In genomic region chr19:12595530-12596289, GRCm38 (mm10) we compare ENCODE assay signal across 8 mouse cellular contexts. TPM values are rescaled to one million over a fixed set of nuclear protein-coding genes. Genes with fewer than 3 reads are reported as not detected.
DNase-seq lines count a peak whose midpoint lies in the region; ATAC-seq lines count a peak whose summit lies in the region.

No protein-coding gene starts in this region.

- H3K4me1 ChIP-seq in embryonic facial prominence, embryonic 10.5 days = peaks cover 14% of the 10 kb centered on the region
- peaks cover 10% of the 10 kb centered on the region for H3K4me1 ChIP-seq in intestine, embryonic 16.5 days (ENCODE audit: control insufficient read depth, insufficient read depth, low read length)
- peaks cover 15% of the 10 kb centered on the region for H3K4me1 ChIP-seq in midbrain, embryonic 10.5 days

- H3K9me3 ChIP-seq in embryonic facial prominence, embryonic 10.5 days = 0 out of 2 replicates have a peak, but pooled peaks cover 5% of the 10 kb centered on the region
- H3K9me3 ChIP-seq in intestine, embryonic 16.5 days (ENCODE audit: control insufficient read depth, low read length) = no peaks in the 10 kb centered on the region
- no peaks in the 10 kb centered on the region for H3K9me3 ChIP-seq in midbrain, embryonic 10.5 days (replicated peaks)

- under 1% methylated on average over 49 of the region's 49 CpGs for WGBS in embryonic facial prominence, embryonic 10.5 days
- WGBS in intestine, embryonic 16.5 days = under 1% methylated on average over 49 of the region's 49 CpGs
- WGBS in midbrain, embryonic 10.5 days = under 1% methylated on average over 49 of the region's 49 CpGs

- peak; percentile 16 for DNase-seq in 3134 (ENCODE audit: extremely low read depth, insufficient read length, low spot score)
- peak; percentile 79 for DNase-seq in adrenal gland, postnatal 14 days
- DNase-seq in embryonic facial prominence, embryonic 10.5 days (ENCODE audit: low spot score) = peak; percentile 63
- DNase-seq in gastrocnemius, postnatal 4 days (ENCODE audit: low spot score in 2 of 2) = peak; percentile 25 to 51
- DNase-seq in left cerebral cortex, postnatal 4 days = peak; percentile 67
- peak; percentile 60 for DNase-seq in midbrain, embryonic 10.5 days (ENCODE audit: low spot score)
- peak; percentile 51 for DNase-seq in skeletal muscle tissue, adult 2 months (ENCODE audit: low read depth, low spot score)

- peak overlapping the region; percentile 66 for H3K27ac ChIP-seq in embryonic facial prominence, embryonic 10.5 days (replicated peaks)
- peak overlapping the region; percentile 81 for H3K27ac ChIP-seq in intestine, embryonic 16.5 days (ENCODE audit: low read length)
- H3K27ac ChIP-seq in midbrain, embryonic 10.5 days (replicated peaks) = peak overlapping the region; percentile 77

- no peaks in the 10 kb centered on the region for H3K36me3 ChIP-seq in embryonic facial prominence, embryonic 10.5 days (replicated peaks)
- no peaks in the 10 kb centered on the region for H3K36me3 ChIP-seq in intestine, embryonic 16.5 days (ENCODE audit: control insufficient read depth, insufficient read depth, low read length)
- no peaks in the 10 kb centered on the region for H3K36me3 ChIP-seq in midbrain, embryonic 10.5 days

- H3K27me3 ChIP-seq in embryonic facial prominence, embryonic 10.5 days (replicated peaks; ENCODE audit: low read depth, poor library complexity, severe bottlenecking) = peaks cover 11% of the 10 kb centered on the region
- H3K27me3 ChIP-seq in intestine, embryonic 16.5 days (replicated peaks; ENCODE audit: control insufficient read depth, insufficient read depth, low read length) = no peaks in the 10 kb centered on the region
- H3K27me3 ChIP-seq in midbrain, embryonic 10.5 days (ENCODE audit: low read depth, poor library complexity, severe bottlenecking) = peaks cover 18% of the 10 kb centered on the region

- intact Hi-C loops in left cerebral cortex, postnatal 4 days (cut with DNase I) = loop anchor here (5.0 to 10.0 kb wide), 2 partner anchors 202 to 581 kb away; partner anchors contain the start of genes Lpxn and Zfp91

- H3K4me2 ChIP-seq in intestine, embryonic 16.5 days (ENCODE audit: low read depth, low read length) = peak overlapping the region; percentile 91

- H3K9ac ChIP-seq in intestine, embryonic 16.5 days (ENCODE audit: low read depth, low read length) = peak overlapping the region; percentile 84

- H3K4me3 ChIP-seq in embryonic facial prominence, embryonic 10.5 days = peak overlapping the region; percentile 78
- H3K4me3 ChIP-seq in intestine, embryonic 16.5 days (ENCODE audit: low read length) = peak overlapping the region; percentile 73
- H3K4me3 ChIP-seq in midbrain, embryonic 10.5 days = peak overlapping the region; percentile 60

- ATAC-seq in intestine, embryonic 16.5 days = peak; percentile 94

RNA-seq across cellular contexts. Expression of gene Gm4952, which starts 4.1 kb away (rescaled TPM):
- 0.75 and 19.1 TPM in 2 replicates for total RNA-seq in adrenal gland, postnatal 14 days (2021)
- not detected in 2 replicates for polyA plus RNA-seq in embryonic facial prominence, embryonic 10.5 days (2016; fragmentation: Nextera tagmentation; extraction: Ambion mirVana)
- 1 to 10 TPM in 1 of 2 experiments, not detected in 1; 1.0 TPM for total RNA-seq in gastrocnemius, postnatal 4 days (2021)
- polyA plus RNA-seq in intestine, embryonic 16.5 days (2015; fragmentation: Nextera tagmentation; extraction: Ambion mirVana) = 0.10 and 0.17 TPM in 2 replicates
- total RNA-seq in left cerebral cortex, postnatal 4 days (2021) = under 1 TPM; 0.30 to 0.34 TPM
- not detected in 2 replicates for polyA plus RNA-seq in midbrain, embryonic 10.5 days (2016; fragmentation: Nextera tagmentation; extraction: Ambion mirVana)

RNA-seq across cellular contexts. Expression of gene Glyat, which starts 37.4 kb away (rescaled TPM):
- total RNA-seq in adrenal gland, postnatal 14 days (2021) = 0.34 and 8.6 TPM in 2 replicates
- not detected in 2 replicates for polyA plus RNA-seq in embryonic facial prominence, embryonic 10.5 days (2016; fragmentation: Nextera tagmentation; extraction: Ambion mirVana)
- total RNA-seq in gastrocnemius, postnatal 4 days (2021) = not detected
- 0.62 and 0.64 TPM in 2 replicates for polyA plus RNA-seq in intestine, embryonic 16.5 days (2015; fragmentation: Nextera tagmentation; extraction: Ambion mirVana)
- total RNA-seq in left cerebral cortex, postnatal 4 days (2021) = not detected
- polyA plus RNA-seq in midbrain, embryonic 10.5 days (2016; fragmentation: Nextera tagmentation; extraction: Ambion mirVana) = not detected in 2 replicates

RNA-seq across cellular contexts. Expression of gene Fam111a, which starts 50.2 kb away (rescaled TPM):
- 10.4 and 12.1 TPM in 2 replicates for total RNA-seq in adrenal gland, postnatal 14 days (2021)
- 19.3 and 21.4 TPM in 2 replicates for polyA plus RNA-seq in embryonic facial prominence, embryonic 10.5 days (2016; fragmentation: Nextera tagmentation; extraction: Ambion mirVana)
- total RNA-seq in gastrocnemius, postnatal 4 days (2021) = 10 to 100 TPM; 21.3 to 21.5 TPM
- 16.2 and 16.3 TPM in 2 replicates for polyA plus RNA-seq in intestine, embryonic 16.5 days (2015; fragmentation: Nextera tagmentation; extraction: Ambion mirVana)
- total RNA-seq in left cerebral cortex, postnatal 4 days (2021) = 1 to 10 TPM; 6.3 to 7.6 TPM
- polyA plus RNA-seq in midbrain, embryonic 10.5 days (2016; fragmentation: Nextera tagmentation; extraction: Ambion mirVana) = 20.9 and 21.0 TPM in 2 replicates

Comparison
In these comparisons a context has a peak if more than half of its experiments do, and no peak if none do; other contexts are left out.
1. Peak in every context shown above with its lines: DNase-seq, ATAC-seq, H3K4me3 ChIP-seq and H3K27ac ChIP-seq.
2. DNase-seq: peak in every context shown above with its lines; median percentile 79 in adrenal gland, postnatal 14 days; 67 in left cerebral cortex, postnatal 4 days; 63 in embryonic facial prominence, embryonic 10.5 days; 60 in midbrain, embryonic 10.5 days; 51 in skeletal muscle tissue, adult 2 months; 38 in gastrocnemius, postnatal 4 days; 16 in 3134.